Mouse (Mus musculus): ENCODE results near the gene Xkr7.
A peak's percentile ranks its signal among the peaks of the same experiment; 100 is the strongest.

Xkr7 gene

DNA sequence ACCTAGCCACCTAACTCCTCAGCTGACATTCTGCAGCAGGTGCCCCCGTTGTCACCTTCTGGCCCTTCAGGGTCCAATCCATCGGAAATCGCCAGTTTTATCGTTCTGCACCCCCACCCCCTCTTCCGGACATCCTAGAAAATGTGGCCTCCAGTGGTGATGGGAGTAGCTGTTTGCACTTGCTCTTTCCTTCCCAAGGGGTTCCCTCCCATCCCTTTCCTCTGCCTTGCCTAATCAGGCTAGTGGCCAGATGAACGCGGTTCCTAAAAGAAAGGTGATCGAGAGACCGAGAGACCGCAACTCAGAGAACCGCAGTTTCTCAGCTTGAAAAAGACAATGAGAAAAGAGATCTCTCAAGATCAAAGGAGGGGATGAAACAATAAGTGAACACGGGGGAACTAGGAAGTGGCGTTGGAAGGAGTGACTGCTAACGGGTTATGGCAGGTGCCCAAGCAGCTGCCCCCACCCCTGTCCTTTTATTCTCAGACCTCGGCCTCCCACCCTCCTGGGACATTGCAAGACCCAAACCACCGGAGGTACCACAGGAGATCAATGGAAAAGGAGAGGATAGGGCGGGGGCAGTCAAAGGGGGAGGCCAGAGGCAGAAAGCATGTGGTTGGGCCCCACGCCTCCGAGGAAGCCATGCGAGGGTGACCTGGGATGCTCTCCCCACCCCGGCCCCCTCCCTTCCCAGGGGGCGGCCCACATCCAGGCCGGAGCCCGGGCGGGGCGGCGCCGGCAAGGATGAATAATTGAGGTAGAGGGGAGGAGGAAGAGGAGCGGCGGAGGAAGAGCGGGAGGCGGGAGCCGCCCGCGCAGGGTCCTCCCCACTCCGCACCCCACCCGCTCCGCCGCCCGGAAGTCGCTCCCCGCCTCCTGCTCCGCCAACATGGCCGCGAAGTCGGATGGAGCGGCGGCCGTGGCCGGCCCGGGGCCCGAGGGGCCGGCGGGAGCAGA is at the start of gene Xkr7:
TSS of gene Xkr7 (plus strand) at position 727 of the 957 bp plus-strand sequence.
- DNase-seq (ENCODE audit: low spot score) = no peak

DNA sequence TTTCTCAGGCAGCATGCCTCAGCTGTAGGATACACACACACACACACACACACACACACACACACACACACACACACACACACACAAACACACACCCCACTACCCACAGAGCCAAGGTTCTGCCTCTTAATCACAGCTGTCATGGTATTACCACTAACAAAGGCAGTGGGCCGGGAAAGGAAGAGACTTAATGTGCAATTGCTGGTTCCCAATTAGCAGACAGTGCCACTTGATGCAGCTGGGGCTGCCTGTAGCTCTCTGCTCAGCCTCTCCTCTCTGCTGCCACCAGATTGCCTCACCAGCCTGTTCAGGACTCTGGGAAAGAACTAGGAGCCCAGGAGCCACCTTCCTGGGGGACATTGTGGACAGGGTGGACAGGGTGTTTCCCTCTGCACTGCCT is 46.1 kb upstream of the Xkr7 start:
- no peak for DNase-seq (ENCODE audit: low spot score)

DNA sequence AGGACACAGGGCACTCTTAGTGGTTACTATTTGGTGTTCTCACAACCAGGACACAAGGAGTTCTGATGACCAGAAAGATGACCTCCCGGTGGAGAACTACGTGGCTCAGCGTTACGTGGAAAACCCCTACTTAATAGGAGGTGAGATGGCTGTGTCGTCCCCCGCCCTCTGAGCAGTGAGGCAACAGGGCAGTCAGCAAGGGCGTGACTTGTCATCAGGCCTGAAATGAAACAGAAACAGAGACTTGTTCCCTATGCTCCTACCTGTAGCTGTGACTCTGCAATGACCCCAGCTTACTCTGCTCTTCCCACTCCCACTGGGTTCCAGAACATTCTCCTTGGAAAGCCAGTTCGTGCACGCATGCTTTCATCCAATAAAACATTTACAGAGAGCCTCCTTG is 40.1 kb upstream of the Xkr7 start:
- DNase-seq (ENCODE audit: low spot score) = no peak

DNA sequence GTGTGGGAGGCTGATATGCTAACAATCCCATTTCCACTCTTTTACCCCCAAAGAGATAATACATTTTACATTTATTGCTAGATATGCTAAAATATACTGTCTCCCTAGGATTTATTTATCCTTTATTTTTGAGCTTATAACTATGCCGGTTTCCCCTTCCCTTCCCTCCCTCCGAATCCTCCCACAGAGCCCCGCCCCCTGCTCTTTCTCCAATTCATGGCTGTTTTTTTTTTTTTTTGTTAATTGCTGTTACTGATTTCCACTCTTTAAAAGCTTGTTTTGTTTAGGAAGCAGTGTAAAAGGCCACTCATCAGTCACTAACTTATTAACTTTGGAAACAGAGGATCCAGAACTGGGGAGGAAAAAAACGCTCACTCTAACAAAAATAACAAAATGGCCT is 34.6 kb upstream of the Xkr7 start:
- DNase-seq (ENCODE audit: low spot score) = no peak

DNA sequence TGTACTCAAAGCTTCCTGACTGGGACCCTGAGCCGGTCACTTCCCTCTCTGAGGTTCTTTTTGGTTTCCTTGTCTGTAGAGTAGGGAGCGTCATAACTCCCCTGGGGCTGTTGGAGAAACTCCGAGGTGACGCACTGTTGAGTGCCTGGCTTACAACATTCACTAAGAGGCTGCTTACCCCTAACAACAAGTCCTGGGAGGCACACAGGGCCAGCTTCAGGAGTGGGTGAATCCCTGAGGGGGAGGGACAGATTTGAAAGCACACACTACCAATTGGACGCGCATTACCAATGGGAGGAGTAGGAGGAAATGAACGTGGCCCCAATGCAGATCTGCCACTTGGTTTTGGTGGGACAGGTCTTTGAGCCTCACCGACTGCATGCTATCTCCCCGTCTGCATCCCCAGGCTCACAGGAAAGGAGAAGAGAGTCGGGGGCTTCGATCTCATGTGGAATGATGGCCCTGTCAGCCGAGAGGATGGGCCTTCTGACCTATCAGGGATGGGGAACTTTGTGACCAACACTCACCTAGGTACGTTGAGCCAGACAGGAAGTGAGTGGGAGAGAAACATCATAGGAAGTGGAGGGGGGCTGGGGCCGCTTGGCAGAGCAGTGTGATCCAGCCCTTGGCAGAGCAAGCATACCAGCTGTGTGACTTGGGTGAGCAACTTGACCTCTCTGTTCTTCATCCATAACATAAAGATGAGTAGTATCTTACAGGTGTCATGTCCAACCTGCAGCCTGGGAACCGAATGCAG is 29.0 kb upstream of the Xkr7 start:
- no peak for DNase-seq (ENCODE audit: low spot score)

DNA sequence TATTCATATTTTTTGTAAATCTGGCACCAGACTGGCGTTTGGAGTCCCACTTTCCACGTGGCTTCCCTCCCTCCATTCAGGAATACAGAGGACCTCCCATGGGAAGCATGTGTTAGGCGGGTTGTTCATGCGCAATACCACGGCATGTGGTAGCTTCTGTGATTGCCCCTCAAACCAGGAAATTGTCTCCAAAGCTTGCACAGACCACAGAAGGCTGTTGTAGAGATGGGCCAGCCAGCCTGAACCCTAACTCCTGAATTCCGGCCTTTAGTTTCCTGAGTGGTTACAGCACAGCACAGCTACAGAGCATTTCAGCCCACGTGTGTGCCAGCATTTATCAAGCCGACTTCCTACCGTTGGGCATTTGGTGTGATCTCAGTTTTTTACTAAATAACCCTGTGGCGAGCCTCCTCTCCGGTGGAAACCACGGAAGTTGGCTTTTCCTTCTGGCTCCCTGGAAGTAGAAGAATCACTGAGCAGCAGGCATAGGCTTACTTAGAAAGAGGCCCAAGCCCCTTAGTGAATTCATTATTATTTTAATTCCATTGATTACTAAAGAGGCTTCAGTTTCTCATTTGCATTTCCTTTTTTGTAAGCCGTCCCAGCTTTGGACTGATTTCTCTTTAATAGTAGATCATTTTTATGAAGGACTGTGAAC is 27.8 kb upstream of the Xkr7 start:
- DNase-seq (ENCODE audit: low spot score) = no peak

GRCm38 (mm10) chr2:153005981-153006380 is 25.7 kb upstream of the Xkr7 start:
- DNase-seq (ENCODE audit: low spot score) = no peak

DNA sequence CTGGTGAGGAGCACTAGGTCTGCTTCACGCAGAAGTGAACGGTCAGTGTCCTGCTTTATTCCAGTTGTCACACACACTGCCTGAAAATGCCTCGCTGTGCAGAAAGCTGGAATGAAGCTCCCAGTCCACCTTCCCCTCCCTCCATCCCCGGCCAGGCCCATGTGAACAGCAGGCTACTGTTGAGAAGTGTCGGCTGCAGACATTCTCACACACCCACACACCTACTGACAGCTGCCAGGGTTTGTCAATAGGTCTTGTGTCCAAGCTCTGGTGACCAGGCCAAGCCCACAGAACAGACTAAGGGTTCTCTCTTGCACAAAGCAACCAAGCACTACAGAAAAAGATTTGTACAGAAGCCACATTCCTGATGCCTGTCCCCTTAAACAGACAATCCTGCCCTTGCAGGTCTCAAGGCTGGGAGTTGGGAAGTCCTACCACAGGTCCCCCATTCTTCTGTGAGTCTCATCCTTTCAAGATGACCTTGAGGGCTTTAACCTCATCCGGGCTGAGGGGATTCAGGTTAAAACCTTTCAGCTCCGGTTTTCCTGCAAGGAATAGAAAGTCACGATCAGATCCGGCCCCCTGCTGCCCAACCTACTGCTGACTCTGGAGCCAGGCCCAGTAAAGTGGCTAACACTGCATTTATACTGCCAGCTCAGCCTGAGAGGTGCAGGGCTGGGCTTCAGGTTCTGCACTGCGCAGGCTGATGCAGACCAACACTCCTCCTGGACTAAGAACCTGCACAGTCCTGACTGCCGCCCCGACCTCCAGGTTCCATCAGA is 22.3 kb upstream of the Xkr7 start:
- DNase-seq (ENCODE audit: low spot score) = no peak

- DNase-seq (ENCODE audit: low spot score) = no peak
Measured at GRCm38 (mm10) chr2:153013724-153014515, 17.7 kb upstream of the Xkr7 start.

DNA sequence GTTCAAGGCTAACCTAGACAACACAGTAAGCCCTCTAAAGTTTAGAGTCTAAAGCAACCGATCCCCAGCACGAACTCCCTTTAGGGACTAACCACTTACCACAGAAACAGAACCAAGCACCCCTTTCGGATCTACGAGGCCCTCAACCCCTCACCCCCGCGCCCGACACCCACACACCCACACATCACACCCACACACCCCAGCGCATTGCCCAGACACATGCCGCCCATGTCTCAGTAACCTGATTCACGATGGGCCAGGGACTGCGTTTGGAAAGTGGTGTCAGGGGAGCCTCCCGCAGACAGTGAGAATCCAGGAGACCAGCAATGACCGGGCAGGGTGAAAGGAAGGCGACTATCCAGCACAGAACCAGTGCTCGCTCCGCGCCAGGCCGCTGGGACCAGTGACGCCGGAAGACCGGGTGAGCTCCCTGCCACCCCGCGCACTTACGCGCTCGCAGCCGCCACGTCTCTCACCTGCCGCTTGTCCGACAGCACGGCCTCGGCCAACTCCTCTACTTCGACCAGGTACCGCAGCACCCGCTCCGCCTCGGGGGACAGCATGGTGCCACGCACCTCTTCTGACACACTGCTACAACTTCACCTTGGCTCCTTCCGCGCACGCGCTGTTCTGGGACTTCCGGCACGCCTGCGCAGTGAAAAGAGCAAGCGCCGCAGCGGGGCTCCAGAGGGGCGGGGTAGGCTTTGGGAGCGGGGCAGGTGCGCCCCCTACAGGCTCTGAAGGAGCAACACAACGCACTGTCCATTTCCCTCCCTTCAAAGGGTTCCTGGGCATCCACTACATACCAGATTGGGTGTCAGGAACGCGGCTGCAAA is 16.7 kb upstream of the Xkr7 start, which contains the start of gene Pdrg1:
TSS of gene Pdrg1 (minus strand) at position 670 of the 836 bp plus-strand sequence.
- DNase-seq (ENCODE audit: low spot score) = peak; percentile 94

GRCm38 (mm10) chr2:153015804-153016203 is 15.8 kb upstream of the Xkr7 start:
- DNase-seq (ENCODE audit: low spot score) = no peak

DNA sequence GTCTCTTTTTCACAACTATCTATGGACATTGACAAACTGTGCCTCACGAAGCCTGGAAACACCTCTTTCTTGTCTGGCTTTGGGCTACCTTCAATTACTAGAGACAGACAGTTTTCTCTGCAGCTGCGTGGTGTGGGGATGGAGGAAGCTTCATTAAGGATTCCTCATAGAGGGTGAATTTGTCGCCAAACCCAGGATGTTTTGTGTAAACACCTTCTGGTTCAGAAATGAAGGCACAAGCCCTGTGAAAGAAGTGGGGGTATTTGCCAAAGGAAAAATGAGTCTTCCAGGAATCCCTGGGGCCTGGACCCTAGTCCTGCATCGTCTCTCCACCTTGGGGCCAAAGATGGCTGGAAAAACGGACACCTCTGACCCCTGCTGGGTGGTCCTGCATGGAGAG is 14.9 kb upstream of the Xkr7 start:
- no peak for DNase-seq (ENCODE audit: low spot score)

- no peak for DNase-seq (ENCODE audit: low spot score)
Measured at GRCm38 (mm10) chr2:153019355-153019754, 12.3 kb upstream of the Xkr7 start.

- no peak for DNase-seq (ENCODE audit: low spot score)
Measured at GRCm38 (mm10) chr2:153021163-153021562, 10.5 kb upstream of the Xkr7 start.

DNA sequence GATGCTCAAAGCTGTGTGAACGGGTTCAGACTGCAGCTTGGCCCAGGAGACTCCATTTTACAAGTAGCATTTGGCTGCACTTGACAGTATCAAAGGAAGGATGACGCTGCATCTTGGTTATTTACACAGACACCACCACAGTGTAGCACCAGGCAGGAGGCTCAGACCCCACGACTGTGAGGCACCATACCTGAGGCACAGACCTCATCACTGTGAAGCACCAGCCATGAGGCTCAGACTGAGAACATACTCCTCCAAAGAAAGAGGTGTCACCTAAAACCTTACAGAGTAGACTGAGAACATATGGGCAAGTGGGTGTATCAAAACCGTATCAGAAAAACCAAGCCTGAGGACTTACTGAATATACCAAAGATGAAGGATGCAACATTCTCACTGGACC is 8.8 kb upstream of the Xkr7 start:
- no peak for DNase-seq (ENCODE audit: low spot score)

GRCm38 (mm10) chr2:153026052-153026451 is 5.6 kb upstream of the Xkr7 start:
- no peak for DNase-seq (ENCODE audit: low spot score)

DNA sequence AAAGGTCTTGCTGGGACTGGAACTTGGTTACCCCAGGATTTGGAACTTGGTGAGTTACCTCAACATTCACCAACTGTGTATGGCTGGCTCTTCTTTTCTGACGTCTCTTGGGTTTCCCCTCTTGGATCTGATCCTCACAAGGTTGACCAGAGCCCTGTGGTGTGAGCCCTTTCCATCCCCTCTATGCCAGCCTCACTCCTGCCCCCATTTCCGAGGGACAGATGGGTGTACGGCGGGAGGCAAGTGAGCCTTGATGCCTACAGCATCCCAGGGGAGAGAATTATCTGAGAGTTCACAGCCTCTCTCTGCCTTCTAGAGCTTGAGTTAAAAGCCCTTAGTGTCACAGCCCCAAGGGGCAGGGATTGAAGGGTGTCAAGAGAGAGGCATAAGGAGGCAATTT is 4.2 kb upstream of the Xkr7 start:
- DNase-seq (ENCODE audit: low spot score) = no peak

DNA sequence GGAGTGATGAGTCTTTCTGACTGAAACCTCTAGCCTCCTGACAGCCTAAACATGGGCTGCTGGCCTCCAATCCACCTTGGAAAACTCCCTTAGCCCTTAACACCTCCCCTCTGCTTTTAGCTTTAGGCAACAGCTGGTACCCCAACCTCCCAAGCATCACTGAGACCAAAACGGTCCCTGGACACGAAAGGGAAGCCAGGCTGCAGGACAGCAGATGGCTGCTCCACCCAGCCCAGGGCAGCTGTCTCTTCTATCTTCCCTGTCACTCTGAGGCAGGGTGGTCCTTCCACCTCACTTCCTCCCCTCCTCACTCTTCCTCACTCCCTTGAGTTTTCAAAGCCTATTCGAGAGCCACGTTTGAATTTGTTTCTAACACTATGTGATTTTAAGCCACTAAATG is 1.2 kb upstream of the Xkr7 start:
- DNase-seq (ENCODE audit: low spot score) = no peak

DNA sequence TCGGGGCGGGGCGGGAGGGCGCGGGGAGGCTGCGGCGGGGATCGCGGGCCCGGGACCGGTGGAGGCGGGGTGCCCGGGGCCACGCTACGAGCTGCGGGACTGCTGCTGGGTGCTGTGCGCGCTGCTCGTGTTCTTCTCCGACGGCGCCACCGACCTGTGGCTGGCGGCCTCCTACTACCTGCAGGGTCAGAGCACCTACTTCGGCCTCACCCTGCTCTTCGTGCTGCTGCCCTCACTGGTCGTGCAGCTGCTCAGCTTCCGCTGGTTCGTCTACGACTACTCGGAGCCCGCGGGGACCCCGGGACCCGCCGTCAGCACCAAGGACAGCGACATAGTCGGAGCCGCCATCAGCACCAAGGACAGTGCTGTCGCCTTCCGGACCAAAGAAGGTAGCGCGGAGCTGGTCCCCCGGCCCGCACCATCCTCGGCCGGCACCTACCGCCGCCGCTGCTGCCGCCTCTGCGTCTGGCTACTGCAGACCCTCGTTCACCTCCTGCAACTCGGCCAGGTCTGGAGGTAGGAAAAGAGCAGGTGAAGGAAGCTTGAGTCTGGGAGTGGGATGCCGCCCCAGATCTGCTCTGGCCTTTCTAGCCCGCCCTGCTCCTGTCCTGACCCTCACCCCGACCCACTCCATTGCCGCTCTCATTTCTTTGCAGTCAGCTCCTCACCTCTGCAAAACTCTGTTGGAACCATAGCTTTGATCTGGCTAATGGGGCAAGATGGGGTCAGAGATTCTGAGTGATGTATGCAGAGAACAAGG is 611 bp downstream of the Xkr7 start:
- DNase-seq (ENCODE audit: low spot score) = peak; percentile 77

Data from urinary bladder, postnatal 14 days (tissue).